In genomic region chr14:99509696-99510536, GRCm38 (mm10) we compare ENCODE assay signal across 27 mouse cellular contexts.
DNase-seq lines count a peak whose midpoint lies in the region; ATAC-seq and TF ChIP-seq lines count a peak whose summit lies in the region.
"Had no signal": no experiment of that assay in that cellular context is flagged by ENCODE, and none has a peak within 500 bp of the region (broad histone marks: within the 10 kb centered on the region; RNA-seq: fewer than 3 reads in every experiment).

No protein-coding gene starts in this region.

- 51% methylated on average over 3 of the region's 3 CpGs for WGBS in embryonic facial prominence, embryonic 14.5 days
- WGBS in embryonic facial prominence, embryonic 10.5 days = 47% methylated on average over 3 of the region's 3 CpGs
- WGBS in lung, embryonic 16.5 days = 38% methylated on average over 3 of the region's 3 CpGs
- WGBS in midbrain, postnatal 0 days = 61% methylated on average over 3 of the region's 3 CpGs

- H3K9me3 ChIP-seq in embryonic facial prominence, embryonic 14.5 days (ENCODE audit: control insufficient read depth, low read length) = no peaks in the 10 kb centered on the region
- no peaks in the 10 kb centered on the region for H3K9me3 ChIP-seq in embryonic facial prominence, embryonic 10.5 days
- H3K9me3 ChIP-seq in lung, embryonic 16.5 days (ENCODE audit: control insufficient read depth, low read length) = no peaks in the 10 kb centered on the region
- H3K9me3 ChIP-seq in midbrain, postnatal 0 days (ENCODE audit: low read length) = no peaks in the 10 kb centered on the region
- H3K9me3 ChIP-seq: forebrain, embryonic 15.5 days; hindbrain, embryonic 15.5 days; limb, embryonic 13.5 days; neural tube, embryonic 13.5 days had no signal

- ATAC-seq in embryonic facial prominence, embryonic 14.5 days (ENCODE audit: low read depth) = no peak
- peak; percentile 38; the same call in 1 of the 2 replicates for ATAC-seq in lung, embryonic 16.5 days (ENCODE audit: low read depth)
- no peak for ATAC-seq in midbrain, postnatal 0 days (ENCODE audit: low FRiP score)
- ATAC-seq: forebrain, embryonic 15.5 days; inflammation-experienced regulatory T-cells, adult 6 months had no signal

- H3K27me3 ChIP-seq in embryonic facial prominence, embryonic 14.5 days (replicated peaks; ENCODE audit: control insufficient read depth, insufficient read depth, low read length) = no peaks in the 10 kb centered on the region
- H3K27me3 ChIP-seq in embryonic facial prominence, embryonic 10.5 days (replicated peaks; ENCODE audit: low read depth, poor library complexity, severe bottlenecking) = no peaks in the 10 kb centered on the region
- no peaks in the 10 kb centered on the region for H3K27me3 ChIP-seq in lung, embryonic 16.5 days (ENCODE audit: control insufficient read depth, insufficient read depth, low read depth, low read length)
- no peaks in the 10 kb centered on the region for H3K27me3 ChIP-seq in midbrain, postnatal 0 days (ENCODE audit: insufficient read depth, low read length)
- H3K27me3 ChIP-seq: forebrain, embryonic 15.5 days; hindbrain, embryonic 15.5 days; limb, embryonic 13.5 days; neural tube, embryonic 13.5 days had no signal

- 0 out of 2 replicates have a peak, but pooled peaks cover 3% of the 10 kb centered on the region for H3K4me1 ChIP-seq in embryonic facial prominence, embryonic 14.5 days (ENCODE audit: control insufficient read depth, insufficient read depth, low read length)
- H3K4me1 ChIP-seq in embryonic facial prominence, embryonic 10.5 days = no peaks in the 10 kb centered on the region
- H3K4me1 ChIP-seq in lung, embryonic 16.5 days (replicated peaks; ENCODE audit: control insufficient read depth, insufficient read depth, low read length) = no peaks in the 10 kb centered on the region
- H3K4me1 ChIP-seq in midbrain, postnatal 0 days (ENCODE audit: insufficient read depth, low read length) = no peaks in the 10 kb centered on the region
- H3K4me1 ChIP-seq: forebrain, embryonic 15.5 days; hindbrain, embryonic 15.5 days; limb, embryonic 13.5 days; neural tube, embryonic 13.5 days had no signal

- H3K9ac ChIP-seq in embryonic facial prominence, embryonic 14.5 days (ENCODE audit: low read depth, low read length) = no peak overlapping the region
- H3K9ac ChIP-seq in lung, embryonic 16.5 days (ENCODE audit: low read length) = no peak overlapping the region
- H3K9ac ChIP-seq in midbrain, postnatal 0 days (replicated peaks; ENCODE audit: low read length, poor library complexity, severe bottlenecking) = no peak overlapping the region
- H3K9ac ChIP-seq: forebrain, embryonic 15.5 days; hindbrain, embryonic 15.5 days; limb, embryonic 13.5 days; neural tube, embryonic 13.5 days had no signal

- TF ChIP-seq CTCF in midbrain, postnatal 0 days (IDR thresholded peaks at IDR 0.05) = no peak

- no peaks in the 10 kb centered on the region for H3K36me3 ChIP-seq in embryonic facial prominence, embryonic 14.5 days (ENCODE audit: control insufficient read depth, insufficient read depth, low read length)
- H3K36me3 ChIP-seq in embryonic facial prominence, embryonic 10.5 days (replicated peaks) = no peaks in the 10 kb centered on the region
- H3K36me3 ChIP-seq in lung, embryonic 16.5 days (ENCODE audit: control insufficient read depth, insufficient read depth, low read length) = no peaks in the 10 kb centered on the region
- H3K36me3 ChIP-seq in midbrain, postnatal 0 days (ENCODE audit: insufficient read depth, low read length) = no peaks in the 10 kb centered on the region
- H3K36me3 ChIP-seq: forebrain, embryonic 15.5 days; G1E; hindbrain, embryonic 15.5 days; limb, embryonic 13.5 days; neural tube, embryonic 13.5 days had no signal

- no peak overlapping the region for H3K27ac ChIP-seq in embryonic facial prominence, embryonic 14.5 days (replicated peaks; ENCODE audit: low read depth, low read length)
- no peak overlapping the region for H3K27ac ChIP-seq in embryonic facial prominence, embryonic 10.5 days (replicated peaks)
- no peak overlapping the region for H3K27ac ChIP-seq in lung, embryonic 16.5 days (ENCODE audit: low read length)
- no peak overlapping the region for H3K27ac ChIP-seq in midbrain, postnatal 0 days (ENCODE audit: low read depth, low read length)
- H3K27ac ChIP-seq: forebrain, embryonic 15.5 days; hindbrain, embryonic 15.5 days; layer of hippocampus, adult 2 months; limb, embryonic 13.5 days; neural tube, embryonic 13.5 days had no signal

- DNase-seq in embryonic facial prominence, embryonic 14.5 days (ENCODE audit: low spot score) = peak; percentile 20
- no peak for DNase-seq in embryonic facial prominence, embryonic 10.5 days (ENCODE audit: low spot score)
- no peak for DNase-seq in lung, adult 18-20 months
- peak; percentile 31 for DNase-seq in WW6 (ENCODE audit: low read depth, low spot score)
- no peak for DNase-seq in midbrain, postnatal 0 days (ENCODE audit: low spot score)
- DNase-seq in B cell, adult 2 months = no peak
- DNase-seq: adrenal gland, postnatal 25 days; cerebellum, adult 18-20 months; cerebellum, postnatal 10 days; gastrocnemius, postnatal 25 days; heart, adult 18-20 months; heart, postnatal 4 days; kidney, adult 11 months; kidney, postnatal 25 days; lung, postnatal 36 days; thymus, postnatal 14 days had no signal

- no peak overlapping the region for H3K4me3 ChIP-seq in embryonic facial prominence, embryonic 14.5 days (ENCODE audit: low read depth, low read length)
- no peak overlapping the region for H3K4me3 ChIP-seq in embryonic facial prominence, embryonic 10.5 days
- no peak overlapping the region for H3K4me3 ChIP-seq in lung, embryonic 16.5 days (ENCODE audit: low read length)
- H3K4me3 ChIP-seq in midbrain, postnatal 0 days (ENCODE audit: low read depth, low read length) = no peak overlapping the region
- H3K4me3 ChIP-seq: forebrain, embryonic 15.5 days; hindbrain, embryonic 15.5 days; layer of hippocampus, adult 2 months; limb, embryonic 13.5 days; neural tube, embryonic 13.5 days had no signal

- H3K4me2 ChIP-seq in embryonic facial prominence, embryonic 14.5 days (ENCODE audit: low read depth, low read length) = no peak overlapping the region
- no peak overlapping the region for H3K4me2 ChIP-seq in lung, embryonic 16.5 days (ENCODE audit: low read depth, low read length)
- no peak overlapping the region for H3K4me2 ChIP-seq in midbrain, postnatal 0 days (ENCODE audit: low read depth, low read length, poor library complexity, severe bottlenecking)
- H3K4me2 ChIP-seq: forebrain, embryonic 15.5 days; heart, embryonic 11.5 days; hindbrain, embryonic 15.5 days; limb, embryonic 13.5 days; liver, embryonic 11.5 days; midbrain, embryonic 11.5 days; neural tube, embryonic 13.5 days had no signal

Comparison
In these comparisons a context has a peak if more than half of its experiments do, and no peak if none do; other contexts are left out.
1. DNase-seq: peak in embryonic facial prominence, embryonic 14.5 days (single experiment) and WW6 (single experiment); none in embryonic facial prominence, embryonic 10.5 days (single experiment), lung, adult 18-20 months (0 of 2), midbrain, postnatal 0 days (single experiment) and B cell, adult 2 months (0 of 2).